Mouse (Mus musculus) monocyte, adult 2 months (primary cell): ENCODE data around the gene Plvap.

Experiments used
- DNase-seq, 2 experiments: peaks; one replicate each; pipeline ENCODE4 v3.0.0; 2022; ENCODE audit warnings: low spot score in 2 of 2, low read depth in 1 of 2

Plvap gene

GRCm38 (mm10) chr8:71488454-71488853 lies 23.1 kb downstream of the Plvap start:
- peak; percentile 75 to 84 for DNase-seq

- peak in 1 of 2 experiments; percentile 47 for DNase-seq
Measured at GRCm38 (mm10) chr8:71487691-71488445, 23.7 kb downstream of the Plvap start, which contains the start of gene Gtpbp3. Gtpbp3 (plus strand) TSS chr8:71488103.

GRCm38 (mm10) chr8:71486136-71486529 lies 25.4 kb downstream of the Plvap start:
- no peak for DNase-seq

- DNase-seq, result peak in 1 of 2 experiments; percentile 54
Measured at GRCm38 (mm10) chr8:71485142-71486135, 26.1 kb downstream of the Plvap start, which contains the start of gene Ano8. Ano8 (minus strand) TSS chr8:71485963.

GRCm38 (mm10) chr8:71484736-71485135 lies 26.8 kb downstream of the Plvap start:
- no peak for DNase-seq

GRCm38 (mm10) chr8:71483932-71484331 lies 27.6 kb downstream of the Plvap start:
- no peak for DNase-seq

- no peak for DNase-seq
Measured at GRCm38 (mm10) chr8:71478943-71479342, 32.6 kb downstream of the Plvap start.

GRCm38 (mm10) chr8:71477196-71477845 lies 34.2 kb downstream of the Plvap start:
- no peak for DNase-seq

- DNase-seq, result peak in 1 of 2 experiments; percentile 53
Measured at GRCm38 (mm10) chr8:71476099-71476940, 35.2 kb downstream of the Plvap start.

- DNase-seq, result no peak
Measured at GRCm38 (mm10) chr8:71475702-71476075, 35.9 kb downstream of the Plvap start.

- no peak for DNase-seq
Measured at GRCm38 (mm10) chr8:71474785-71475701, 36.5 kb downstream of the Plvap start.

- DNase-seq, result no peak
Measured at GRCm38 (mm10) chr8:71474344-71474743, 37.2 kb downstream of the Plvap start.

GRCm38 (mm10) chr8:71472601-71473386 lies 38.8 kb downstream of the Plvap start:
- no peak for DNase-seq

- no peak for DNase-seq
Measured at GRCm38 (mm10) chr8:71471861-71472260, 39.7 kb downstream of the Plvap start.

GRCm38 (mm10) chr8:71470913-71471255 lies 40.7 kb downstream of the Plvap start:
- no peak for DNase-seq

GRCm38 (mm10) chr8:71470146-71470912 lies 41.2 kb downstream of the Plvap start:
- DNase-seq, result no peak

GRCm38 (mm10) chr8:71469411-71469810 lies 42.1 kb downstream of the Plvap start:
- DNase-seq, result no peak

GRCm38 (mm10) chr8:71468916-71469315 lies 42.6 kb downstream of the Plvap start, which contains the start of gene Dda1:
Dda1 (plus strand) TSS chr8:71469199.
- peak; percentile 93 to 94 for DNase-seq
